ENCODE assay signal across 7 mouse cellular contexts in the genomic region with DNA sequence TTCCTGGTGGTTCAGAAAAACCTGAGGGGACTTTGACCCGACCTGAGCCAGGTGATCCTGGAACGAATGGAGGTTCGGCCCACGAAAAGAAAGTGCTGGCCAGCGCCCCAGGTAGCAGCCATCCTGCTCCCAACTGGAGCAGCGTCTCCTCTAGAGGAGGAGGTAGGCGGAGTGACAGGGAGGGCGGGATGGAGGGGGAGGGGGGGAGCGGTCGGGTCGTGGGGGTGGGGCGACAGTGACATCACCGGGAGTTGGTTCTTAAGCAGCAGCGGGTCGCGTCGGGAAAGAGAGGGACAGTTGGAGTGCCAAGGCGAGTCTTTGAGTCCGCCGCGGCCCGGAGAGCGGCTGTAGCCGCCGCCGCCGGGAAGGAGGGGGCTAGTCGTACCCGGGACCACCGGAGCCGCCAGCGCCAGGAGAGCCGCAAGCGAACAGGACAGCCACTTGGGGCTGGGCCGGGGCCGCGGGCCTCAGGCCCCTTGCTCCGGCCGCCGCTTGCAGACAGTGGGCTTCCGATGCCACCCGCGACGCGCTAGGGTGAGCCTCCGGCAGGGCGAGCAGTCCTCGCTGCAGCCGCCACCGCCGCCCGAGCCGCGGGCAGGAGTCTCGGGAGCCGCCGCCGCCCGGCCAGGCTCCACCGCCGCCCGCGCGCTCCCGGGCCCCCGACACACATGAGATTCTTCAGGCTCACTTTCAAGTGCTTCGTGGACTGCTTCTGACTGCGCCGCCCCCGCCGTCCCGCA. TPM values are rescaled to one million over a fixed set of nuclear protein-coding genes. Genes with fewer than 3 reads are reported as not detected.
DNase-seq lines count a peak whose midpoint lies in the region; ATAC-seq and TF ChIP-seq lines count a peak whose summit lies in the region.

A gene (plus strand): TSS at position 272 of the 740 bp plus-strand sequence.

- peak within 1 kb of the TSS; percentile 63 for H3K4me3 ChIP-seq in hindbrain, embryonic 16.5 days (ENCODE audit: low read length)
- peak within 1 kb of the TSS; percentile 72 for H3K4me3 ChIP-seq in left cerebral cortex, adult 2 months
- H3K4me3 ChIP-seq in small intestine, adult 2 months (ENCODE audit: low read depth, low read length): peak within 1 kb of the TSS; percentile 96

- peak within 1 kb of the TSS; percentile 78 for H3K9ac ChIP-seq in hindbrain, embryonic 16.5 days (ENCODE audit: low read depth, low read length)

- H3K9me3 ChIP-seq in hindbrain, embryonic 16.5 days (ENCODE audit: control insufficient read depth, low read length): no peaks in the 10 kb centered on the region

- DNase-seq in ZHBTc4 (ENCODE audit: low read depth, low spot score): peak; percentile 80
- DNase-seq in cerebellum, postnatal 10 days: peak; percentile 88 to 91
- DNase-seq in gastrocnemius, adult 8-10 months (ENCODE audit: low spot score in 2 of 2): peak; percentile 55 to 63
- peak; percentile 52 to 55 for DNase-seq in left cerebral cortex, adult 2 months (ENCODE audit: extremely low spot score in 1 of 2, low spot score in 2 of 2)
- DNase-seq in lung, postnatal 4 days: peak; percentile 76 to 78

- H3K36me3 ChIP-seq in hindbrain, embryonic 16.5 days (ENCODE audit: control insufficient read depth, insufficient read depth, low read length): no peaks in the 10 kb centered on the region
- H3K36me3 ChIP-seq in small intestine, adult 2 months (ENCODE audit: control insufficient read depth, insufficient read depth, low read length): peaks cover 21% of the 10 kb centered on the region

- no peaks in the 10 kb centered on the region for H3K27me3 ChIP-seq in hindbrain, embryonic 16.5 days (replicated peaks; ENCODE audit: control insufficient read depth, insufficient read depth, low read length)
- H3K27me3 ChIP-seq in small intestine, adult 2 months (ENCODE audit: control insufficient read depth, insufficient read depth, low read length): no peaks in the 10 kb centered on the region

- TF ChIP-seq CTCF in left cerebral cortex, adult 2 months (IDR thresholded peaks at IDR 0.05): no peak
- no peak for TF ChIP-seq CTCF in small intestine, adult 2 months (IDR thresholded peaks at IDR 0.05; ENCODE audit: extremely low read depth, insufficient read length, insufficient replicate concordance, low read depth, low read length)

- H3K27ac ChIP-seq in hindbrain, embryonic 16.5 days (ENCODE audit: low read depth, low read length): peak within 1 kb of the TSS; percentile 76
- peak within 1 kb of the TSS; percentile 94 for H3K27ac ChIP-seq in left cerebral cortex, adult 2 months
- H3K27ac ChIP-seq in small intestine, adult 2 months (ENCODE audit: insufficient read depth, low read depth, low read length): peak within 1 kb of the TSS; percentile 96

- H3K4me1 ChIP-seq in hindbrain, embryonic 16.5 days (ENCODE audit: control insufficient read depth, insufficient read depth, low read depth, low read length): peaks cover 11% of the 10 kb centered on the region
- peaks cover 11% of the 10 kb centered on the region; the same call in 1 of the 2 replicates for H3K4me1 ChIP-seq in small intestine, adult 2 months (ENCODE audit: control insufficient read depth, insufficient read depth, insufficient read length, low read length)

- WGBS in hindbrain, embryonic 16.5 days: 19% methylated on average over 18 of the region's 72 CpGs
- WGBS in small intestine, adult 2 months: 10% methylated on average over 57 of the region's 72 CpGs

- TF ChIP-seq POLR2A in small intestine, adult 2 months (IDR thresholded peaks at IDR 0.05; ENCODE audit: low read depth, low read length): peak; percentile 94

- peak; percentile 82 for ATAC-seq in hindbrain, embryonic 16.5 days

- peak within 1 kb of the TSS; percentile 74 for H3K4me2 ChIP-seq in hindbrain, embryonic 16.5 days (ENCODE audit: low read length)

- intact Hi-C loops in left cerebral cortex, adult 2 months (cut with DNase I): loop anchor here (1.0 kb wide), 1 partner anchor 18 kb away; no protein-coding TSS in a partner anchor

RNA-seq across cellular contexts. Expression of the gene that starts here (rescaled TPM):
- total RNA-seq in gastrocnemius, adult 8-10 months (2022): 100 to 1,000 TPM in 3 of 4 experiments, 10 to 100 TPM in 1; 95.0 to 131 (median 122) TPM
- polyA plus RNA-seq in hindbrain, embryonic 16.5 days (2015; fragmentation: Nextera tagmentation; extraction: Ambion mirVana): 6.0 and 7.1 TPM in 2 replicates
- 100 to 1,000 TPM in 1 of 2 experiments, 10 to 100 TPM in 1; 98.4 to 119 TPM for total RNA-seq in left cerebral cortex, adult 2 months (2021)
- 308 and 930 TPM in 2 replicates for polyA plus RNA-seq in small intestine, adult 2 months (2012; rRNA removed)

Comparison
In these comparisons a context has a peak if more than half of its experiments do, and no peak if none do; other contexts are left out.
1. Peak in every context shown above with its lines: DNase-seq, ATAC-seq, H3K4me3 ChIP-seq and H3K27ac ChIP-seq.
2. RNA of the gene that starts here (polyA plus RNA-seq): 308 to 930 TPM in small intestine, adult 2 months; 6.0 to 7.1 TPM in hindbrain, embryonic 16.5 days; every median in the first group is over 10 times any median in the second.